Mouse (Mus musculus) lung, postnatal 14 days (tissue): ENCODE measurements around the gene Fis1.
A peak's percentile ranks its signal among the peaks of the same experiment; 100 is the strongest.
"Not testable (repeated sequence)": the region's sequence is repeated elsewhere in the genome, so short reads cannot be mapped to it uniquely, and the experiment has no call there.

Source experiments
- DNase-seq: peaks from one replicate; pipeline ENCODE4 v3.0.0; 2021

Fis1 gene

GRCm38 (mm10) chr5:136940845-136941560, 12.1 kb upstream of the Fis1 start:
- no peak for DNase-seq

- no peak for DNase-seq
These were observed 10.3 kb upstream of the Fis1 start for GRCm38 (mm10) chr5:136942781-136943180.

GRCm38 (mm10) chr5:136943382-136943781, 9.7 kb upstream of the Fis1 start:
- DNase-seq, result no peak

GRCm38 (mm10) chr5:136945084-136945483, 8.0 kb upstream of the Fis1 start:
- DNase-seq, result no peak

GRCm38 (mm10) chr5:136947874-136948273, 5.2 kb upstream of the Fis1 start:
- no peak for DNase-seq

- DNase-seq, result not testable (repeated sequence)
These were observed 3.3 kb upstream of the Fis1 start for GRCm38 (mm10) chr5:136949551-136950336.

GRCm38 (mm10) chr5:136950521-136950920, 2.6 kb upstream of the Fis1 start:
- no peak for DNase-seq

- DNase-seq, result no peak
These were observed 922 bp upstream of the Fis1 start for GRCm38 (mm10) chr5:136952153-136952552.

- DNase-seq, result peak; percentile 54
These were observed 421 bp downstream of the Fis1 start for GRCm38 (mm10) chr5:136953440-136953951.

GRCm38 (mm10) chr5:136955622-136956021, 2.5 kb downstream of the Fis1 start:
- no peak for DNase-seq

GRCm38 (mm10) chr5:136957250-136957649, 4.2 kb downstream of the Fis1 start:
- no peak for DNase-seq

- DNase-seq, result no peak
These were observed 6.0 kb downstream of the Fis1 start for GRCm38 (mm10) chr5:136958991-136959605.

- no peak for DNase-seq
These were observed 7.0 kb downstream of the Fis1 start for GRCm38 (mm10) chr5:136960053-136960452.

GRCm38 (mm10) chr5:136961334-136961982, 8.4 kb downstream of the Fis1 start:
- DNase-seq, result no peak

GRCm38 (mm10) chr5:136961983-136962461, 8.9 kb downstream of the Fis1 start:
- peak; percentile 87 for DNase-seq

GRCm38 (mm10) chr5:136962501-136962900, 9.4 kb downstream of the Fis1 start:
- DNase-seq, result peak; percentile 89

GRCm38 (mm10) chr5:136962966-136963540, 10.0 kb downstream of the Fis1 start:
- DNase-seq, result no peak

GRCm38 (mm10) chr5:136965210-136965609, 12.1 kb downstream of the Fis1 start:
- no peak for DNase-seq

- DNase-seq, result no peak
These were observed 12.6 kb downstream of the Fis1 start for GRCm38 (mm10) chr5:136965686-136966085.

GRCm38 (mm10) chr5:136966331-136966730, 13.3 kb downstream of the Fis1 start, which contains the start of gene Cldn15:
Cldn15 (plus strand) TSS chr5:136966616.
- DNase-seq, result peak; percentile 38

- DNase-seq, result no peak
These were observed 13.9 kb downstream of the Fis1 start for GRCm38 (mm10) chr5:136966861-136967455.

GRCm38 (mm10) chr5:136967592-136967991, 14.5 kb downstream of the Fis1 start:
- DNase-seq, result peak; percentile 45
